7 mouse cellular contexts compared by ENCODE assay signal in the genomic region with DNA sequence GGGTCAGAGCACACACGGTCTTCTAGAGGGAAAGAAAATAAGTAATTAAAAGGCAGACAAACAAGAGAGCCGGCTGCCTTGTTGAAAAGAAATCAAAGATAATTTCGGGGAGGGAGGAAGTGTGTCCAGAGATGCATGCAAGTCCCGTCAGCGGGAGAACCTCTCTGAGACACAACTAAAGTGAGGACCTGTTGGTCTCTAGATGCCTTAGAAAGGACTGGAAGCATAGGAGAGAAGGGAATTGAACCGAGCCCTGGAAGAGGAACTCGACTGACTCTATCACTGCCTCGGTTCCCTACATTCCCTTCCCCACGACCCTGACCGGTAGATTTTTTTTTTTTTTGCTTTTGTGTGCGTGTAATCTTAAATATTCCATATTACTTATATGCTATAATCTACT. TPM values are rescaled to one million over a fixed set of nuclear protein-coding genes. Genes with fewer than 3 reads are reported as not detected.
DNase-seq lines count a peak whose midpoint lies in the region; ATAC-seq and TF ChIP-seq lines count a peak whose summit lies in the region.

No protein-coding gene starts in this region.

- peaks cover 35% of the 10 kb centered on the region for H3K27me3 ChIP-seq in lung, embryonic 14.5 days (ENCODE audit: insufficient read depth, low read length)
- no peaks in the 10 kb centered on the region for H3K27me3 ChIP-seq in forebrain, embryonic 11.5 days (ENCODE audit: control insufficient read depth, insufficient read depth, low read length)
- H3K27me3 ChIP-seq in limb, embryonic 12.5 days = peaks cover 17% of the 10 kb centered on the region
- no peaks in the 10 kb centered on the region for H3K27me3 ChIP-seq in stomach, embryonic 14.5 days (ENCODE audit: control insufficient read depth, insufficient read depth, low read length)

- ATAC-seq in lung, embryonic 14.5 days (ENCODE audit: insufficient read depth) = no peak
- ATAC-seq in forebrain, embryonic 11.5 days (replicated peaks; ENCODE audit: low FRiP score) = no peak
- ATAC-seq in limb, embryonic 12.5 days (ENCODE audit: insufficient number of reproducible peaks, insufficient read depth, low FRiP score, low TSS enrichment, low read depth) = no peak
- ATAC-seq in stomach, embryonic 14.5 days (ENCODE audit: insufficient number of reproducible peaks, insufficient read depth, low FRiP score, low read depth) = no peak

- H3K27ac ChIP-seq in lung, embryonic 14.5 days (ENCODE audit: low read depth) = peak overlapping the region; percentile 88; the same call in 1 of the 2 replicates
- H3K27ac ChIP-seq in forebrain, embryonic 11.5 days (ENCODE audit: low read depth, low read length) = no peak overlapping the region
- H3K27ac ChIP-seq in limb, embryonic 12.5 days = no peak overlapping the region
- no peak overlapping the region; the same call in 1 of the 2 replicates for H3K27ac ChIP-seq in stomach, embryonic 14.5 days (ENCODE audit: low read length)

- H3K4me1 ChIP-seq in lung, embryonic 14.5 days (ENCODE audit: insufficient read depth) = no peaks in the 10 kb centered on the region
- H3K4me1 ChIP-seq in lung, adult 2 months (ENCODE audit: control insufficient read depth, insufficient read depth, low read length) = 0 out of 2 replicates have a peak, but pooled peaks cover 2% of the 10 kb centered on the region
- H3K4me1 ChIP-seq in forebrain, embryonic 11.5 days (replicated peaks; ENCODE audit: control insufficient read depth, insufficient read depth, low read length) = peaks cover 14% of the 10 kb centered on the region
- peaks cover 22% of the 10 kb centered on the region for H3K4me1 ChIP-seq in limb, embryonic 12.5 days (replicated peaks)
- peaks cover 18% of the 10 kb centered on the region; the same call in 1 of the 2 replicates for H3K4me1 ChIP-seq in stomach, embryonic 14.5 days (ENCODE audit: control insufficient read depth, insufficient read depth, low read length)

- TF ChIP-seq POLR2A in lung, adult 2 months (IDR thresholded peaks at IDR 0.05; ENCODE audit: borderline replicate concordance, extremely low read depth, low read depth, low read length) = no peak

- peak overlapping the region; percentile 89 for H3K4me2 ChIP-seq in lung, embryonic 14.5 days
- H3K4me2 ChIP-seq in forebrain, embryonic 11.5 days (ENCODE audit: low read depth, low read length, severe bottlenecking) = peak overlapping the region; percentile 70
- H3K4me2 ChIP-seq in limb, embryonic 12.5 days = peak overlapping the region; percentile 96
- H3K4me2 ChIP-seq in stomach, embryonic 14.5 days (replicated peaks; ENCODE audit: low read depth, low read length) = peak overlapping the region; percentile 98

- no peaks in the 10 kb centered on the region for H3K9me3 ChIP-seq in lung, embryonic 14.5 days (ENCODE audit: low read depth, low read length)
- H3K9me3 ChIP-seq in forebrain, embryonic 11.5 days (ENCODE audit: control insufficient read depth, low read length) = no peaks in the 10 kb centered on the region
- no peaks in the 10 kb centered on the region for H3K9me3 ChIP-seq in limb, embryonic 12.5 days
- H3K9me3 ChIP-seq in stomach, embryonic 14.5 days (ENCODE audit: control insufficient read depth, low read depth, low read length) = no peaks in the 10 kb centered on the region

- peak overlapping the region; percentile 67 for H3K4me3 ChIP-seq in lung, embryonic 14.5 days (ENCODE audit: low read depth, low read length)
- H3K4me3 ChIP-seq in lung, adult 2 months (replicated peaks; ENCODE audit: extremely low read depth, low read depth, low read length) = no peak overlapping the region
- H3K4me3 ChIP-seq in forebrain, embryonic 11.5 days (ENCODE audit: low read depth, low read length) = peak overlapping the region; percentile 68
- peak overlapping the region; percentile 76 for H3K4me3 ChIP-seq in limb, embryonic 12.5 days (replicated peaks)
- peak overlapping the region; percentile 46 for H3K4me3 ChIP-seq in stomach, embryonic 14.5 days (ENCODE audit: low read depth, low read length)

- H3K9ac ChIP-seq in lung, embryonic 14.5 days = peak overlapping the region; percentile 52; the same call in 1 of the 2 replicates
- H3K9ac ChIP-seq in forebrain, embryonic 11.5 days (ENCODE audit: low read length) = peak overlapping the region; percentile 45
- no peak overlapping the region; the same call in 1 of the 2 replicates for H3K9ac ChIP-seq in limb, embryonic 12.5 days (replicated peaks)
- H3K9ac ChIP-seq in stomach, embryonic 14.5 days (replicated peaks; ENCODE audit: low read depth, low read length) = 0 out of 2 replicates have a peak overlapping the region, but pooled peaks have one; percentile 36

- 5% methylated on average over 11 of the region's 11 CpGs for WGBS in lung, embryonic 14.5 days
- 7% methylated on average over 11 of the region's 11 CpGs for WGBS in lung, adult 2 months
- WGBS in forebrain, embryonic 11.5 days = 2% methylated on average over 11 of the region's 11 CpGs
- WGBS in limb, embryonic 12.5 days = 2% methylated on average over 11 of the region's 11 CpGs
- WGBS in stomach, embryonic 14.5 days = 7% methylated on average over 11 of the region's 11 CpGs

- no peak for DNase-seq in lung, embryonic 14.5 days
- no peak for DNase-seq in lung, adult 2 months
- no peak for DNase-seq in forebrain, embryonic 11.5 days (ENCODE audit: low spot score)
- no peak for DNase-seq in right cerebral cortex, postnatal 4 days
- DNase-seq in left cerebral cortex, adult 18-20 months (ENCODE audit: low spot score in 2 of 2) = no peak

- TF ChIP-seq CTCF in lung, embryonic 14.5 days (IDR thresholded peaks at IDR 0.05; ENCODE audit: low read depth) = no peak
- TF ChIP-seq CTCF in lung, adult 2 months (IDR thresholded peaks at IDR 0.05; ENCODE audit: insufficient read depth, low read length) = no peak

- no peaks in the 10 kb centered on the region for H3K36me3 ChIP-seq in lung, embryonic 14.5 days (ENCODE audit: insufficient read depth)
- H3K36me3 ChIP-seq in forebrain, embryonic 11.5 days (ENCODE audit: control insufficient read depth, insufficient read depth, low read length) = no peaks in the 10 kb centered on the region
- H3K36me3 ChIP-seq in limb, embryonic 12.5 days = no peaks in the 10 kb centered on the region
- no peaks in the 10 kb centered on the region for H3K36me3 ChIP-seq in stomach, embryonic 14.5 days (ENCODE audit: control insufficient read depth, insufficient read depth, low read length)

RNA-seq across cellular contexts. Expression of gene Cadm1, which starts 0.8 kb away (rescaled TPM):
- 93.7 and 94.5 TPM in 2 replicates for polyA plus RNA-seq in lung, embryonic 14.5 days (2014; fragmentation: Nextera tagmentation; extraction: Ambion mirVana)
- polyA plus RNA-seq in lung, adult 2 months (2012; rRNA removed) = 95.9 and 101 TPM in 2 replicates
- polyA plus RNA-seq in forebrain, embryonic 11.5 days (2014; fragmentation: Nextera tagmentation; extraction: Ambion mirVana) = 105 and 112 TPM in 2 replicates
- 46.5 and 46.6 TPM in 2 replicates for polyA plus RNA-seq in limb, embryonic 12.5 days (2016; fragmentation: Nextera tagmentation; extraction: Ambion mirVana)
- 70.5 and 74.6 TPM in 2 replicates for polyA plus RNA-seq in stomach, embryonic 14.5 days (2014; fragmentation: Nextera tagmentation; extraction: Ambion mirVana)
- 100 to 1,000 TPM; 232 to 241 TPM for total RNA-seq in left cerebral cortex, adult 18-20 months (2021)
